Mouse (Mus musculus) skeletal muscle tissue, adult 2 months (tissue): ENCODE data around the gene Tas2r140.

ENCODE experiments used
- DNase-seq: peaks from one replicate; pipeline ENCODE4 v3.0.0-alpha.2; 2012; ENCODE audit warnings: low read depth, low spot score

The Tas2r140 gene

DNA sequence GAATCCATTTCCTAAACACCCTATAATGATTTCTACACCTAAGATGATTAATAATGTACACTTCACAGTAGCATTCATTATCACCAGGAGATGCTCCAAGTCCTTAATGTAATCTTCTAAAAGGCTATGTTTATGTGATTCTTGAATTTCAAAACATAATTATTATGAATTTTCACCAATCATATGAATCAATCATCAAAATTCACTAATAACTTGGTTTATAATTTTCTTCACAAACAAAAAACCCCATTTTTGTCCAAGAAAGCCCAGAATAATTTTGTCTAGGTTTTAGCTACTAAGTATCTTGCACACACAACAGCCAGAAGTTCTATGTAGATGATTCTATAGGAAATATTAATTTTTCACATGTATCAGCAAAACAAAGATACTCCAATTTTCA is at the start of gene Tas2r140:
Gene Tas2r140 (minus strand): TSS at position 101 of the 400 bp plus-strand sequence.
- no peak for DNase-seq

GRCm38 (mm10) chr6:133104609-133104921 is 48.9 kb upstream of the Tas2r140 start, which contains the start of gene Smim10l1:
TSS of gene Smim10l1 (plus strand) at chr6:133104909.
- DNase-seq = no peak

DNA sequence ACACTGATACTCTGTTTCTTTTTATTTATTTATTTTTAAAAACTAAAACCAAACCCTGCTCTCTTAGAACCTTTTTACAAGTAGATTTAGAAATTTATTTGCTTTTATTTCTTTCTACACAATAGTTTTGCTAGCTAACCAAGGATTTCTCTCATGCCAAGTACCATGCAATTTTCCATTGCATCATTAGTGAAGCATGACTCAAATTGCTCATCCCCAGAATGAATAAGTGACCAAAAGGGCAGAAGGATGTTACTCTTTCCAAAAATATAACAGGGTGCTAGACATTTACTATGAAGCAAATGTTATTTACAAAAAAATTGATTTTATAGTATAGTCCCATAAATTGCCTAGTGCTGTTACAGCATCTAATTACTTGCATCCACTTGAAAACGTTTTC is 46.8 kb upstream of the Tas2r140 start:
- DNase-seq = no peak

- no peak for DNase-seq
These were observed 36.6 kb upstream of the Tas2r140 start for GRCm38 (mm10) chr6:133092226-133092625.

DNA sequence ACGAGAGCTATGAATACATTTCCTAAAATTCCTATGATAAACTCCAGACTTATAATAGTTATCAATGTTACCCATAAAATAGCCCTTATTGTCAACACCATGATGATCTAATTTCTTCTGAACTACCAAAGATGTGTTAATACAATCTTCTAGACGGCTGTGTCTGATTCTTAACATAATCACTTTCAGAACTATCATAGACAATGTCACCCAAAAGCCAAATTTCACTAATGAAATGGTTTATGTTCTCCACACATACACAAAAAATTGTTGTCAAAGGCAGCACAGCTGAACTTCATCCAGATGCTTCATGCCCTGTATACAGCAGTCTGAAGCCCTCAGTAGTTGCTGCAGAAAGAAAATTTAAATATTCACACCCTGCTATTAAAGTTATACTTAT is 18.6 kb downstream of the Tas2r140 start, which contains the start of gene Tas2r103:
Gene Tas2r103 (minus strand): TSS at position 101 of the 400 bp plus-strand sequence.
- DNase-seq = no peak
